Mouse (Mus musculus) hindbrain, embryonic 10.5 days (tissue): ENCODE data around the gene Ldb1. TPM values are rescaled to one million over a fixed set of nuclear protein-coding genes. Genes with fewer than 3 reads are reported as not detected.
A peak's percentile ranks its signal among the peaks of the same experiment; 100 is the strongest.

Experiments
- DNase-seq: peaks from one replicate; pipeline ENCODE4 v3.0.0-alpha.2; 2017; ENCODE audit warnings: low spot score
- H3K27ac ChIP-seq: fragments of 300-500 bp; sonication (generic); 2 replicates; pipeline ENCODE4 v1.5.1; 2016; ENCODE audit warnings: mild to moderate bottlenecking, moderate library complexity
- H3K27me3 ChIP-seq: fragments of 300-500 bp; sonication (generic); 2 replicates; pipeline ENCODE4 v1.6.1; 2016; ENCODE audit warnings: mild to moderate bottlenecking; ENCODE audit not compliant: poor library complexity, insufficient read depth, severe bottlenecking
- H3K36me3 ChIP-seq: fragments of 300-500 bp; sonication (generic); 2 replicates; pipeline ENCODE4 v1.6.1; 2016; ENCODE audit warnings: mild to moderate bottlenecking, moderate library complexity
- H3K4me1 ChIP-seq: fragments of 300-500 bp; sonication (generic); replicated peaks from 2 replicates; pipeline ENCODE4 v1.6.1; 2016; ENCODE audit warnings: mild to moderate bottlenecking
- H3K4me3 ChIP-seq: fragments of 300-500 bp; sonication (generic); 2 replicates; pipeline ENCODE4 v1.5.1; 2016; ENCODE audit warnings: mild to moderate bottlenecking, moderate library complexity
- H3K9me3 ChIP-seq: fragments of 300-500 bp; sonication (generic); 2 replicates; pipeline ENCODE4 v1.6.1; 2016; ENCODE audit warnings: mild to moderate bottlenecking, moderate library complexity
- WGBS: fragments of 180-500 bp; shearing (Covaris S2); methylation state at CpG from one replicate; pipeline ENCODE4 v1.1.7; 2016; 5-methylcytosine and 5-hydroxymethylcytosine counted together
- polyA plus RNA-seq: library from polyadenylated mRNA; unstranded; fragments of >200 nt; fragmentation: Nextera tagmentation; extraction: Ambion mirVana; gene quantifications from 2 replicates; pipeline ENCODE4 v1.2.1, GENCODE M21; 2016

The Ldb1 gene
- polyA plus RNA-seq, 1 experiment from 2014 or later = 111 TPM

DNA sequence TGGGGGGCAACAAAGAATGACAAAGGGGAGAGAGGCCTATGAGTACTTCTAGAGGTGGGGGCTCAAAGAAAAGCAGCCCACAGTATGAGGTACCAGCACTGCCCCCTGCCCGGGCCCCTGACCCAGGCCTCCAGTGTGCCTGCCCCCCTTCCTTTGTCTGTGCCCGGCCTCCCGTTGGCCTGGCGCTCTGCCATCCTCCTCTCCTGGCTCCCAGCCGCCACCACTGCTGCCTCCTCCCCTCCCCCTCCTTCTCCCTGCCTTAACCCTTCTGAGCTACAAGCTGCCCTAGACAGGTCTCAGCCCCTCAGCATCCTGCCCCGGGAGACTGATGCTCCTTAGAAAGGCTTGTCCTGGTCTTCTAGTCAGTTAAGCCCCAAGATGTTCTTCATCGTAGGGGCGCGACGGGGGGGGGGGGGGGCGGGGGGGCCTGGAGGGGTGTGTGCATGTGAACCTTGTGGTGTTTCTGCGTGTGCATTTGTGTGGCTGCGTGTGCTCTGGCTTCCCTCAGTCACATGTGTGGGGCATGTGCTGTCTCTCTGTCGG, 3.0 kb downstream of the Ldb1 start:
- Histone ChIP-seq H3K4me1 (peaks cover 95% of the 10 kb centered on the region), H3K27ac (peak overlapping the region; percentile 96), H3K4me3 (peak overlapping the region; percentile 93), H3K27me3 (no peaks in the 10 kb centered on the region), H3K9me3 (no peaks in the 10 kb centered on the region), H3K36me3 (peaks cover under 1% of the 10 kb centered on the region; the same call in 1 of the 2 replicates)
- peak; percentile 78 for DNase-seq
- under 1% methylated on average over 14 of the region's 14 CpGs for WGBS

DNA sequence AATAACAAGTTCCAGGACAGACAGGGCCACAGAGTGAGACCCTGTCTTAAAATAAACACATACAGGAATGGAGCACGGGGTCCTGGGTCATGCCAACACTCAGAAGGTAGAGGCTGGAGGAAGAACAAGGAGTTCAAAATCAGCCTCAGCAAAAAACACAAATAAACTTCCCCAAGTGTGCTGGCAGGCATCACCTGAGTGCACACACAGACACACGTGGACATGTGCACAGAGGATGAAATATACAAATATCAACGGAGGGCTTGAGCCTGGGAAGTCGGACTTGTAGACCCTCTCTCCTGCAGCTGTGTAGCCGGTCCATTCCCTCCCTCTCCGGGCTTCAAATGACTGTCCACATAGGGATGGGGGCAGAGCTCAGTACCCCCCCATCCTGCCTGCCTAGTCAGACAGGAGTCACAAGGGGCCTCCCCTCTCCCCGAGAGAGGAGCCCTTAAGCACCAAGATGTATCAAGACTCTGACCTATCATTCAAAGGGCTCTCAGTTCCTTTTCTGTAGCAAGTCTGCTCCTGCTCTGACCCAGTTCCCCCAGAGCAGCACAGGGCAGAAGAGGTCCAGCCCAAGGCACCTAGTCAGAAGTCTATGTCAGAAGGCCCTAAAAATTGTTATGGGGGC, 3.6 kb downstream of the Ldb1 start:
- no peak for DNase-seq
- Histone ChIP-seq H3K36me3 (peaks cover 7% of the 10 kb centered on the region), H3K27ac (peak overlapping the region; percentile 96), H3K4me1 (peaks cover 95% of the 10 kb centered on the region), H3K27me3 (no peaks in the 10 kb centered on the region), H3K4me3 (peak overlapping the region; percentile 93), H3K9me3 (no peaks in the 10 kb centered on the region)
- 20% methylated on average over 7 of the region's 7 CpGs for WGBS

DNA sequence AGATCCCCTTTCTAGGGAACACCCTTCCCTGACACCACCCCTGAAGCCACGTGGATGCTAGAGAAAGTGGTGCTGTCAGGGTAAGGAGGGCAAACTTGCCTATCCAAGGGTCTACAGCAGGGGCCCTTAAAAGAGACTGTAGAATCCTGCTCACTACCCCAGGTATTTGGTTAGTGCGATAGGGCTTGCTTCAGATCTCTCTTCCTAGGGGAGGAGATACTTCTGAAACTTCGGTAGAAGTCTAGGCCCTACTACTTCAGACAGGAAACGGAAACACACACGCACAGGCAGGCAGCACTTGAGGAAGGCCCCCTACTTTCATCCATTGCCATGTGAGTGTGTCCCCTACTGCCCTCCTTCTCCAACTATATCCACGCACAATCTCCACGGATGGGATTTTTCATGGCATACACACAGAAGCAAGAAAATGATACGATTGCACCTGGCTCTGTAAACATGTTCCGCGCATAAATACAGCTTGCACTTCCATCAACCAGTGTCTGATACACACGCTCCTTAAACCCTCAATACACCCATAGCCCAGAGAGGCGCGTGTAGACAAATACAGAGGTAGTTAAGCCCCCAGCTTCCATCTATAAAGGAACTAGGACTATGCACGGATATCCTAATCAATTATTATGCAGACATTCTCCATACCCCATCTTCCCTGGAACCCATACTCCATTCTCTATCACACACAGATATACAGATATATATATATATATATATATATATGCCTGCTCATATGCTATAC, 4.7 kb downstream of the Ldb1 start:
- Histone ChIP-seq H3K27ac (peak overlapping the region; percentile 98), H3K4me1 (peaks cover 89% of the 10 kb centered on the region), H3K9me3 (no peaks in the 10 kb centered on the region), H3K27me3 (no peaks in the 10 kb centered on the region), H3K4me3 (peak overlapping the region; percentile 99), H3K36me3 (peaks cover 18% of the 10 kb centered on the region)
- WGBS = 44% methylated on average over 14 of the region's 14 CpGs
- no peak for DNase-seq

DNA sequence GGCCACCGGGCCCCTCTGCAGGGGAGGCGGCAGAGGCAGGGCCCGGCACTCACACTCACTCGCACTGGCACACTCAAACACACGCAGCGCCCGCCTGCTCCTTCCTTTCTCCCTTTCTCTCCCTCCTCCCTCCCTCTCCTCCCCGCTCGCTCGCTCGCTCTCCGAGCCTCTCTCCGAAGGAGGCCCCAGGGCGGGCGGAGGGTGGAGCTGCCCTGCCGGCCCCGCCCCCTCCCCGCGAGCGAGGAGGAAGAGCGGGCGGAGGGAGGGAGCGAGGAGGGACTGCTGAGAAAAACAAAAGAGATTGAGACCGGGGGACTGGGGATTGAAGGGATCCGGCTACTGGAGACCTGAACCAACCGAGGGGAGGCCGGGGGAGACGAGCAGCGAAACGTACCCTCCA, 5.5 kb downstream of the Ldb1 start:
- Histone ChIP-seq H3K4me3 (peak overlapping the region; percentile 99), H3K4me1 (peaks cover 82% of the 10 kb centered on the region), H3K9me3 (no peaks in the 10 kb centered on the region), H3K36me3 (peaks cover 26% of the 10 kb centered on the region), H3K27ac (peak overlapping the region; percentile 98), H3K27me3 (no peaks in the 10 kb centered on the region)
- peak; percentile 92 for DNase-seq
- 2% methylated on average over 27 of the region's 30 CpGs for WGBS

DNA sequence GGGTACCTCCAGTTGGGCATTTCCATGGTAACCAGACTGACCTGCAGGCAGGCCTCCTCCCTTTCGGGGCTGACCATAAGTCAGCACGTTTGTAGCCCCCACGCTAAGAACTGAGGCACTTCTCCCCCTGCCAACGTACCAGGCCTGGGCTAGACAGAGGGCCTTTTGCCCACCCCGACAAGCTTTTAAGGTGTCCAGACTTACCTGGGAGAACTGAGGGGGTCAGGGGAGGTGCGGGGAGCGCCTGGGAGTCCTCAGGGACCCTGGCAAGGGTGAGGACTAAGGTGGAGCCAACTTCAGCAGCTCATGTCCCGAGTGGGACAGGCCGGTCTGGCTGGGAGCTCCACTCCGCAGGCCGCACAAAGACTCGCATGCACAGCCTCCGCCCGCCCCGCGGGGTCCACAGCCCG, 6.2 kb downstream of the Ldb1 start:
- Histone ChIP-seq H3K27ac (peak overlapping the region; percentile 98), H3K4me1 (peaks cover 77% of the 10 kb centered on the region), H3K9me3 (no peaks in the 10 kb centered on the region), H3K27me3 (no peaks in the 10 kb centered on the region), H3K36me3 (peaks cover 32% of the 10 kb centered on the region), H3K4me3 (peak overlapping the region; percentile 99)
- WGBS = under 1% methylated on average over 17 of the region's 17 CpGs
- peak; percentile 64 for DNase-seq

DNA sequence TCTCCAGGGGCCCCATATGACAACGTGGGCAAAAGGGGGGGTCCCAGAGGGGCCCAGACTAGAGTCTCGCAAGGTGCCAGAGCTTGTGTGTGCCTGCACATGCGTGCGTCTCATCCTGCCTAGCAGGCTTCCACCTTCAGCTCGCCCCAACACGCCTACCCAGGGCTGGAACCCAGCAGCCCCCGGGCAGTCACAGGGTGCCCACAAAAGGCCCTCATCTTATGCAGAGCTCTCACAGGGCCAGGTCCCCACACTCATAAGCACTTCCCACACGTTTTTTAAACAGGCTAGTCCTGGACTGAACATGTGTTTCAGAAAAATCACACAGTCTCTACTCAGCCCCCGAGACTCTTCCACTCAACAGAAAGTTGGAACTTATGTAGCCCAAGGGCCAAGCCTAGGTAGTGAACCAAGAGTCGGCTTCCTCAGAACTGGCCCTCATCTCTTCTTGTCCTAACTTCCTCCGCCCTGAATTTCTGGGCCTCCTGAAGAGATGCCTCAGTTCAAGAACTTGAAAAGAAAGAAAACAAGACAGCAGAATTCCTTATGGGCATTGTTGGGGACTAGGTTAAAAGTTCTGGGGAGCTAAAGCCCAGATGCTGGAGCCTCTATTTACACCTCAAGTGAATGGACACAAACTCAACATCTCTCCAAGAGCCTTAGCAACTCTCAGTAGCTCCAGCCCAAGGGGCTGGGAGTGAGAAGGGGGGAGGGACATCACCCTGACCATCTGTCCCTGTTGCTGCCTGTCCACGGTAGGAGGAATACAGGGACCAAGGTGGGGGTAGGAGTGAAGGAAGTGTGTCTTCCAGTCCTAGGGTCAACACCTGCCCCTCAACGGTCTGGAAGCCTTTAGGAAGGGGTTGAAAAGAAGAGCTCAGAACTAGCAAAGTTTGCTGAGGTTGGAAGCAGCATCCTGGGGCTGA, 6.8 kb downstream of the Ldb1 start:
- no peaks in the 10 kb centered on the region for H3K27me3 ChIP-seq
- peak overlapping the region; percentile 99 for H3K4me3 ChIP-seq
- H3K27ac ChIP-seq = peak overlapping the region; percentile 98
- DNase-seq = peak; percentile 35
- H3K36me3 ChIP-seq = peaks cover 39% of the 10 kb centered on the region
- peaks cover 72% of the 10 kb centered on the region for H3K4me1 ChIP-seq
- no peaks in the 10 kb centered on the region for H3K9me3 ChIP-seq
- WGBS = 20% methylated on average over 13 of the region's 13 CpGs

DNA sequence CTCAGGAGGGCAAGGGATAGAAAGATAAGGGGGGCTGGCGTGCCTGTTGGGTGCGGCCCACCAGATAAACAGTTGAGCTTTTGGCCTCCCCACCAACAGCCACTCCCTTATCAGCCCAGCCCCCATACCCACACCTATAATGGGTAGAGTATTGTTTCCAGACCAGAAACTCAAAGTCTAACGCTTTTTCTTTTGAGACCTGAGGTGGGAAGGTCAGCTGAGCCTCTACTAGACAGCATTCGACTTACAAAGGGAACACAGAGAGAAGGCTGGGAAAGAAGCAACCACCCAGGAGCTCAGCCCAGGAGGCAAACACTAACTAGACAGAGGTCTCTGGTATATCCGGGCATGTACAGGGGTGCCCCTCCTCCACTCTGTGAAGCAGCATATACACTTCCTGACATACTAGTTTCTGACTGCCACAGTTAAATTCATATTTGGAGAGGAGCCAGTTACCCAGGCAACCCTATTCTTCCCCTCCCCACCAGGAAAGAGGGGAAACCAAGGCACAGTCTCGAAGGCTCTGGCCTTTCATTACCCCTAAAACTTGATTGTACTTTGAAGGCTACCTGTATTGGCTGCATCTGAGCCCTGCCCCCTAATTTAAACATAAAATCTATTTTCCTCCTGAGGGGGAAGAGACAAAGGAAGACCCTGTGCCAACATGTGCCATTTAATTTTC, 7.6 kb downstream of the Ldb1 start:
- Histone ChIP-seq H3K9me3 (no peaks in the 10 kb centered on the region), H3K4me1 (peaks cover 66% of the 10 kb centered on the region), H3K27me3 (no peaks in the 10 kb centered on the region), H3K36me3 (peaks cover 47% of the 10 kb centered on the region), H3K4me3 (peak overlapping the region; percentile 99), H3K27ac (peak overlapping the region; percentile 98)
- DNase-seq = no peak
- 31% methylated on average over 6 of the region's 6 CpGs for whole genome bisulfite sequencing

DNA sequence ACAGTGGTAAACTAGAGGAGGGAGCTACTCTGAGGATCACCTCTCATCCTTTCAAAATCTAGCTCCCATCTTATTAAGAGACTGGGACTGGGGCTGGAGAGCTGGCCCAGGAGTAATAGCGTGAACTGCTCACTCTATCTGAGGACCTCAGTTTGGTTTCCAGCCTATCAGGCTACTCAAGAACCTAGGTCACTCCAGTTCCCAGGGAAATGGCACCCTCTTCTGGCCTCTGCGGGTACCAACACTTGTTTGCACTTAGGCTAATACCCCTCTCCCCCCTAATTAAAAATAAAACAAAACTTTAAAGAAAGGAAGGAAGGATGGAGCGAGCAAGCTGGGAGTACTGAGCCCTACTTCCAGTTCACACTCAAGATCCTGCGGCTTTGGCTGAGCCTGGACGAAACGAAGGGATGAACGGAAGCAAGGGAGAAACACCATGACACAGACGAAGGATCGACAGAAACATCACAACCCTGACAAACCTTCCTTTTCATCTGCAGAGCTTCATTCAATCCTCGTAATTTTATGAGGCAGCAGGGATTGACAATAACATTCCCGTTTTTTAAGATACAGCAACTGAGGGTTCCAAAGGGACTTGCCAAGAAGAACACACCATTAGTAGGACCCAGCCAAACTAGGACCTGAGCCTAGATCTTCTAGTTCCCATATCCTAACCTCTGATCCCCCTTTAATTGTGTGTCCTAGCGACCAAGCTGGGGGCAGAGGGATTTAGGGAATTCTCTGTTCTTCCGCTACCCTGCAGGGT, 8.4 kb downstream of the Ldb1 start:
- H3K27me3 ChIP-seq = no peaks in the 10 kb centered on the region
- 77% methylated on average over 13 of the region's 13 CpGs for WGBS
- H3K4me1 ChIP-seq = peaks cover 59% of the 10 kb centered on the region
- H3K9me3 ChIP-seq = no peaks in the 10 kb centered on the region
- H3K36me3 ChIP-seq = peaks cover 54% of the 10 kb centered on the region
- peak overlapping the region; percentile 99 for H3K4me3 ChIP-seq
- no peak for DNase-seq
- peak overlapping the region; percentile 98 for H3K27ac ChIP-seq

DNA sequence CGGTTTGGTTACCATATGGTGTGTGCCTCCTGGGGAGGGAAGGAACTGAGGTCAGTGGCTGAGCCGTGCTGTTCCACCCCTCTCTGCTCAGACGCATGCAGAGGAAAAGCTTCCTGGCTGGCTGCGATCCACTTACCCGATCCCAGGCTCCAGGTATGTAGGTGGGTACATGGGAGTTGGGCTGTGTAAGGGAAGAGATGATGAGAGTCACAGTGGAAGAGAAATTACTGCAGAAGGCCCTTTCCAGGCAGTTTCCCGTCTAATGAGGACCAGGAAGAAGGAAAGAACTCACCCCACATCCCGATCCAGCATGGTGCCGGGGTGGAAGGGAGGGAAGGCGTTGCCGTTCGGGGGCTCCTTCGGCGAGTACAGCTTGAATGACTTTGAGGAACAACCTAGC, 9.0 kb downstream of the Ldb1 start:
- Histone ChIP-seq H3K27ac (no peak overlapping the region), H3K36me3 (peaks cover 60% of the 10 kb centered on the region), H3K4me3 (peak overlapping the region; percentile 99; the same call in 1 of the 2 replicates), H3K27me3 (no peaks in the 10 kb centered on the region), H3K4me1 (peaks cover 52% of the 10 kb centered on the region), H3K9me3 (no peaks in the 10 kb centered on the region)
- DNase-seq = no peak
- WGBS = 96% methylated on average over 13 of the region's 13 CpGs

DNA sequence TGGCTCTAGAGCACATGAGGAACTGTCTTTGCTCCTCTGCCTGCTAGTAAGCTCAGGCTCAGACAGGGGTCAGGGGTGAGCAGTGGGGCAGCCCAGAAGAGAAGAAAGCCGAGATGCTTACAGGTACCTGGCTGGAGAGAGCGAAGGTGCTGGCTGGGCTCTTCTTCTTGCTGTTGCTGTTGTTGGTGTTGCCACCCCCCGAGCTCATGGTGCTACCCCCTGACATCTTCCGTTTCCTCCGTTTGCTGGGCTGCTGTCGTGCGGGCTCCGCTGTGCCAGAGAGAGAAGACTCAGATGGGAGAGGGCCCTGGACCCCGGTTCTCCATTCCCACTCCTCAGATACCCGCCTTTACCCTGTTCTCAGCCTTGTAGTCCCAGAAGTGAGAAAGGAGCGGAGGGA, 11.1 kb downstream of the Ldb1 start:
- no peaks in the 10 kb centered on the region for H3K27me3 ChIP-seq
- peaks cover 81% of the 10 kb centered on the region for H3K36me3 ChIP-seq
- WGBS = 96% methylated on average over 11 of the region's 11 CpGs
- no peak overlapping the region for H3K27ac ChIP-seq
- H3K4me1 ChIP-seq = peaks cover 35% of the 10 kb centered on the region
- H3K4me3 ChIP-seq = no peak overlapping the region
- no peak for DNase-seq
- peaks cover 6% of the 10 kb centered on the region for H3K9me3 ChIP-seq

DNA sequence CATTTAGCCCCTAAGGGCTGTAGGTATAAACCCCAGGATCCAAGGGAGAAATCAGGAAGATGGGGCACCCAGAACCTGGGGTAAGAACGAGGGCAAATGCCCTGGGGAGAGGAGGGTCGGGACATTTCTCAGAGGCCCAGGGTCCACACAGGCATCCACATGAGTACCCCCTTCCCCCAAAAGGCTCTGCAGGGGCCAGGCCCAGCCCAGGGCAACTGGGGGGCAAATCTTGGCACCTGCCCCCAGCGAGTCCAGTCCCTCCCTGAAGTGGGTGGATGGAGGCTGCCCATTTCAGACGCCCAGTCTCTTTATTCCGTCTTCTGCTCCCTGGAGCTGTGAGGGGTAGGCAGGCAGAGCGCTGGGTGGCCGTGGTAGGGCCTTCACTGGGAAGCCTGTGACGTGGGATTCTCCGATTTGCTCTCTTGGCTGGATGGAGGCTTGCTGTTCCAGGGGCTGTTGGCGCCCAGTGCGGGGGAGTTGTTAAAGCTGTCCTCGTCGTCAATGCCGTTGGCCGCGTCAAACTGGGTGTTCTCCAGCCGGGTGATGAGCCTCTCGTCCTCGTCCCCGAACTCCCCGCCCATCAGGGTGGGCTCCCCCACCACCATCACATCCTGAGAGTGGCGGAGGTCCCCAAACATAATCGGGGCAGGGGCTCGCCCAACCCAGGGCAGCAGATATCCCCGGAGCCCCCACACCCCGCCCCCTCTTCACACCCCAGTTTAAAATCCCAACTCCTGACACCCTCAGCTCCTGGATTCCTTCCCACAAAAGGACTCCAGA, 12.1 kb downstream of the Ldb1 start:
- H3K36me3 ChIP-seq = peaks cover 81% of the 10 kb centered on the region
- H3K27ac ChIP-seq = no peak overlapping the region
- 88% methylated on average over 26 of the region's 26 CpGs for WGBS
- no peaks in the 10 kb centered on the region for H3K27me3 ChIP-seq
- no peak overlapping the region for H3K4me3 ChIP-seq
- DNase-seq = no peak
- peaks cover 25% of the 10 kb centered on the region for H3K4me1 ChIP-seq
- H3K9me3 ChIP-seq = peaks cover 6% of the 10 kb centered on the region
